Mouse (Mus musculus) liver, embryonic 14.5 days (tissue): Measurements from ENCODE around the gene Cltb.
A peak's percentile ranks its signal among the peaks of the same experiment; 100 is the strongest.

Experiments
- CTCF ChIP-seq: IDR thresholded peaks from 2 replicates; pipeline ENCODE4 v1.5.1; 2016; ENCODE audit warnings: antibody characterized with exemption, low read depth, control low read depth
- EP300 ChIP-seq: IDR thresholded peaks from 2 replicates; pipeline ENCODE4 v1.6.1; 2016; ENCODE audit warnings: antibody characterized with exemption, low read depth

GRCm38 (mm10) chr13:54565201-54565581 is 46.0 kb downstream of the Cltb start, which contains the start of gene 4833439L19Rik:
- TF ChIP-seq CTCF (no peak), EP300 (0 out of 2 replicates have a peak, but pooled peaks have one; percentile 18)
